Mouse (Mus musculus) bone marrow macrophage, adult 2 months (primary cell): ENCODE results near the gene Nkx2-1. TPM values are rescaled to one million over a fixed set of nuclear protein-coding genes. Genes with fewer than 3 reads are reported as not detected.
"Not testable (repeated sequence)": the region's sequence is repeated elsewhere in the genome, so short reads cannot be mapped to it uniquely, and the experiment has no call there.

Source experiments
- H3K27ac ChIP-seq: 2 replicates; pipeline ENCODE4 v1.5.1; 2012; ENCODE audit warnings: low read depth, low read length; ENCODE audit not compliant: insufficient read depth
- H3K4me1 ChIP-seq: 2 replicates; pipeline ENCODE4 v1.6.1; 2012; ENCODE audit warnings: low read length; ENCODE audit not compliant: control insufficient read depth, insufficient read depth
- H3K4me3 ChIP-seq: 2 replicates; pipeline ENCODE4 v1.5.1; 2012; ENCODE audit warnings: mild to moderate bottlenecking, low read length, moderate library complexity; ENCODE audit not compliant: insufficient read depth
- CTCF ChIP-seq: IDR thresholded peaks from 2 replicates; pipeline ENCODE4 v1.5.1; 2012; ENCODE audit warnings: low read depth, mild to moderate bottlenecking, low read length, moderate library complexity
- POLR2A ChIP-seq: IDR thresholded peaks from 2 replicates; pipeline ENCODE4 v1.6.1; 2012; ENCODE audit warnings: mild to moderate bottlenecking, low read depth, low read length, borderline replicate concordance
- polyA plus RNA-seq: library from polyadenylated mRNA; stranded (reverse); fragments of >200 nt; gene quantifications from 2 replicates; pipeline ENCODE4 v1.2.4, GENCODE M21; 2012; ENCODE audit not compliant: missing spikeins, insufficient read depth, insufficient read length

Gene Nkx2-1
- polyA plus RNA-seq, 1 experiment = not detected

GRCm38 (mm10) chr12:56533501-56534310, 3.0 kb downstream of the Nkx2-1 start:
- TF ChIP-seq CTCF (no peak), POLR2A (no peak)
- no peak overlapping the region for H3K27ac ChIP-seq
- H3K4me1 ChIP-seq = no peaks in the 10 kb centered on the region
- no peak overlapping the region for H3K4me3 ChIP-seq

DNA sequence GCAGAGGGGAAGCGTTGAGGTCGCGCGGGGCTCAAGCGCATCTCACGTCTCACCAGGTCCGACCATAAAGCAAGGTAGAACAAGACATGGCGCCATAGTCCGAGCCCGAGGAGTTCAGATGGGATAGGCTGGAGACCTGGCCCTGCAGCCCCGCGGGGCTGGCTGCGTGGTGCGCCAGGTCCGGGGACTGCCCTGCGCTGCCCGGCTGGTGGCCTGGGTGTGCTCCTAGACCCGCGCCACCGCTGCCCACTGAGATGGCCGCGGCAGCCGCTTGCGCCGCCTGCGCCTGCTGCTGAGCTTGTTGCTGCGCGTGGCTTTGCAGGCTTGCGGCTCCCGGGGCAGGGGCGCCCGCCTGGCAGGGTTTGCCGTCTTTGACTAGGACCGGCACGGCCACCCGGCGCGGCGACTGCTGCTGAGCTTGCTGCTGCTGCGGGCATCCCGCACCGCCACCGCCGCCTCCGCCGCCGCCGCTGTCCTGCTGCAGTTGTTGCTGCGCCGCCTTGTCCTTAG, 3.7 kb downstream of the Nkx2-1 start:
- no peak for TF ChIP-seq CTCF
- TF ChIP-seq POLR2A = no peak
- no peaks in the 10 kb centered on the region for H3K4me1 ChIP-seq
- H3K27ac ChIP-seq = no peak overlapping the region
- no peak overlapping the region for H3K4me3 ChIP-seq

DNA sequence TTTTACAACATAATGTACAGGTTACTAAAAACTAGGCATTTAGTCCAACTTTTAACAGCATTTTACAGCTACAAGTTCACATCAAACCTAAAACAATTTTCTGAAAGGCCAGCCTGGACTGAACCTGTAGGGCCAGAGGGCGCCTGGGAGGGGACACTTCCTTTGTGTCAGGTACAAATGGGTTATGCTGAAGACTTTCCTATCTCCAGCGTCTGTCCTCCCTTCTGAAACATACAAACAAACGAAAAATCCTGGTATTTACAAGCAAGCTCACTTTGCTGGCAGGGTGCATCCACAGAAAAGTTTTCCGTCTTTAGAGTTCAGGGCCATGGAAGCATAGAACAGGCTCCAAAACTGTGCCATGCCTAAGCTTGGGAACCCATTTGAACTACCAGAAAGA, 4.6 kb downstream of the Nkx2-1 start:
- no peak overlapping the region for H3K4me3 ChIP-seq
- no peak overlapping the region for H3K27ac ChIP-seq
- no peak for TF ChIP-seq CTCF
- TF ChIP-seq POLR2A = no peak
- no peaks in the 10 kb centered on the region for H3K4me1 ChIP-seq

DNA sequence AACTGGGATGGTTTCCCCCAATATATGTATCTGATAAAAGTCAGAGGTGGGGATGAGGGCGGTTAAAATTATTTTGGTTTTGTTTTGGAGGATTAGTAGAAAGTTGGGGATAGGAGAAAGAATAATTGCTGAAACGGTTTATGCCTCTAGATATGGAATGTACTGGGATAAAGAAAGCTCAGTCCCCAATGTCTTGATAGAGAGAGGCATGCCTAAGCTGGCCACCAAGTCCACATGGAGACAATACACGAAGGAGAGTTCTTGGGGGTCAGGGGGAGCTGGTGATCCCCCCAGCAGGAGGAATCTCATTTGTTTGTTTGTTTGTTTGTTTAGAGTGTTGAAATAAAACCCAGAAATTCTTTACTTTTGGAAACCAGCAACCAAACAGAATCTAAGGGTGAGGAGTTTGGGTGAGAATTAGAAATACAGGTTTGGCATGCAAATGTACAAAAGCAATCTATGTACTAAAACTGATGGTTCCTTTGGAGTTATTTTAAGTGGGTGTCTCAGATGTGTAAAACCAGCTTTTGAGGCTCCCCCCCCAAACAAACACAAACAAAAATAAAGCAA, 5.6 kb downstream of the Nkx2-1 start:
- no peak overlapping the region for H3K4me3 ChIP-seq
- H3K27ac ChIP-seq = no peak overlapping the region
- TF ChIP-seq POLR2A = no peak
- TF ChIP-seq CTCF = no peak
- H3K4me1 ChIP-seq = no peaks in the 10 kb centered on the region

GRCm38 (mm10) chr12:56529931-56530330, 6.8 kb downstream of the Nkx2-1 start:
- Histone ChIP-seq H3K4me3 (no peak overlapping the region), H3K27ac (no peak overlapping the region), H3K4me1 (no peaks in the 10 kb centered on the region)
- no peak for TF ChIP-seq POLR2A
- no peak for TF ChIP-seq CTCF

DNA sequence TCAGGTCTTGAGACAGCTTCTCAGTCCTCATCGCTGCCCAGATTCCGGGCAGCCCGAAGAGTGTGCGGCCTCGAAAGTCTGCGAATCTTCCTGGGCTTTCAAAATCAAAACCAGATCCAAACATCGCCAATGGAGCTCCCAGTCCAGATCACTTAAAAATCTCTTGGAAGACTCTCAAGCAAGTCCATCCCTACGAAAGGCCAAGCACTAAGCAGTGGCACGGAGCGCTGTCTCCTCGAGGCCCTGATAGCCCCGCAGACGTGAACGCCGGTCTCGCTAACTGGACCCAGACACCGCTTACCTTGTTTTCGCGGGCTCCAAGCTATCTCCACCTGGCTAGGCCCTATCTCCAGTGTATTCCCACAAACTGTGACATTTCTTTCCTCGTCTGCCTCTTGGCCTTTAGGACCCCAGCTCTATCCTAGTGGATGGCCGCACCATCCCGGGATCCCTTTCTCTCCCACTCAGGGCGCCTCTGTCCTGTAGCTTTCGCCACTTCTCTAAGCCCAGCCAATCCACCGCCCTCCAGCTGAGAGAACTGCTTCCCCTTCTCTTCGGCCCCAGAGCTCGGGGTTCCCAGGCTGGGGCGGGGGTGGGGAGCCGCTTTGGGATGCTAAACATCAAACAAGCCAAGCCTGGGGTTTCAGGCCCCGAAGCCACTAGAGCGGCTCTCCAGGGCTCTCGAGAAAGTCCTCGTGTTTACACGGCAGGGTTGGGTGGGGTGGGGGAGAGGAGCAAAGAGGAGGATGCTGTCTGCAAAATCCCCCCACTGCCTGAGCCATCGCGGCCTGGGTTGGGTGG, 7.6 kb downstream of the Nkx2-1 start:
- TF ChIP-seq POLR2A = no peak
- TF ChIP-seq CTCF = no peak
- H3K27ac ChIP-seq = no peak overlapping the region
- no peak overlapping the region for H3K4me3 ChIP-seq
- no peaks in the 10 kb centered on the region for H3K4me1 ChIP-seq

- no peak for TF ChIP-seq CTCF
- TF ChIP-seq POLR2A = no peak
- Histone ChIP-seq H3K4me1 (no peaks in the 10 kb centered on the region), H3K4me3 (no peak overlapping the region), H3K27ac (no peak overlapping the region)
Measured at GRCm38 (mm10) chr12:56528034-56528570, 8.6 kb downstream of the Nkx2-1 start.

DNA sequence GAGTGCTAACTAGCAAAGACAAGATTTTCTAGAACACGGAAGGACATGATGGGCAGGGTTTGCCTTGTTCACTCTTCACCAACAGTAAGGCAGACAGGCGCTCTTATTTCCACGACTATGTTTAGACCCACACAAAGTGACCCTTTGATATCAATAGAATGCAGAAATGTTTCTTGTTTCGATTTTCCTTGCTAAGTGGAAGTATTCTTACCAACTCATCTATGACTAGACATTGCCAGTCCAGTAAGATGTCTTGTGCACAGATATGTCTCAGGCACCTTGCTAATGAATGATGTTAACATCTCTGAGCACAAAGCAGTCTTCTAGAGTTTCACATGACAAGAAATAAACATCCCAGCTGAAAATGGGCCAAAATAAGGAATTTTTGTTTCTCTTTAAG, 9.6 kb downstream of the Nkx2-1 start:
- TF ChIP-seq CTCF (no peak), POLR2A (no peak)
- H3K4me1 ChIP-seq = no peaks in the 10 kb centered on the region

DNA sequence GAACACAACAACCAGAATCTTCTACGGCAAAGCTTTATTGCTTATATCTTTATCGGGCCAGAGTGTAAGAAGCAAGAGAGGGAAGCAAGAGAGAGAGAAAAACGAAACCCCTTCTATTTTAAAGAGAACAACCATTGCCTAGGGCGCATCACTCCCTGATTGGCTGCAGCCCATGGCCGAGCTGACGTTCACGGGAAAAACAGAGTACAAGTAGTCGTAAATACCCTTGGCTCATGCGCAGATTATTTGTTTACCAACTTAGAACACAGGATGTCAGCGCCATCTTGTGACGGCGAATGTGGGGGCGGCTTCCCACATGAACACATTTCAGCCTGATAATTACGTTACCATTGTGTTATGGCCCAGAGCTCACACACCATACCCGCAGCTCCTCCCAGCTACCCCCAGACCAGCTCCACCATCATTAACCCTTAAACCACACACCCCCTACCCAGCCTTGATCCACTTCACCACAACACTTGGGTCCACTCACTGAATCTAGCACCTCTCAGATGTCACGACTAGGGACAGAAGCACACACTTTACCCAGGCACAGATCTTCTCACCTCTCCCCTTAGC, 11.4 kb downstream of the Nkx2-1 start:
- H3K4me3 ChIP-seq = not testable (repeated sequence)

More for the DNA sequence above, 9.6 kb downstream of the Nkx2-1 start:
- no peak overlapping the region for H3K27ac ChIP-seq
- no peak overlapping the region for H3K4me3 ChIP-seq

DNA sequence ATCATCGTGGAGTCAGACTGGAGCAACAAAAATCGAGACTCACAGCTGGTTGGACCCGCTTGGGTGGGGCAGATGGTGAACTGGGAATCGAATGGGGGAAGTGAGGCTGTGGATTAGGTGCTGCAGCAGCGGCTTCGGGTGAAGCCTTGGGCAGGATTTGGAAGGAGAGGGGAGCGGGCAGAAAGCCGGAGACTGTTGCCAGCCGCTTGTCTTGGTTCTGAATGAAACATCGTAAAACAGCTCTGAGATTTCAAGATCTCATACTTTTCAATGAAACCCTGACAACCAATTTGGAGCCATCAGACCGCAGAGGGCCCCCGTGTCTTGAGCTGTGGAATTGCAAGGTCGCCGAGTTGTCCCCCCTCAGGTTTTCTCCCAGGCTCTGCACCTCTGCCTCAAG, 12.5 kb downstream of the Nkx2-1 start:
- H3K4me1 ChIP-seq = no peaks in the 10 kb centered on the region
- H3K4me3 ChIP-seq = no peak overlapping the region
- H3K27ac ChIP-seq = no peak overlapping the region
- TF ChIP-seq POLR2A (no peak), CTCF (no peak)

More for the DNA sequence above, 11.4 kb downstream of the Nkx2-1 start:
- not testable (repeated sequence) for H3K4me1 ChIP-seq, H3K27ac ChIP-seq
